Mouse (Mus musculus) R1 (cell line): ENCODE measurements at regions not wholly inside any gene's neighbourhood (a gene's known extent, or its start where the extent isn't known, plus 50 kb on each side); places are given as distances from the start of the nearest gene placed in this dataset.

ENCODE experiments used
- DNase-seq: peaks from one replicate; pipeline ENCODE4 v3.0.0-alpha.2; 2018; ENCODE audit warnings: low read depth, low spot score

GRCm38 (mm10) chr5:111892956-111893355 is 159.2 kb downstream of the Gm26897 start:
- DNase-seq = no peak

- peak; percentile 90 for DNase-seq
These were observed 160.2 kb downstream of the Gm26897 start for GRCm38 (mm10) chr5:111893905-111894311.

GRCm38 (mm10) chr5:111897568-111897967 is 163.8 kb downstream of the Gm26897 start:
- peak; percentile 47 for DNase-seq

- no peak for DNase-seq
These were observed 164.8 kb downstream of the Gm26897 start for GRCm38 (mm10) chr5:111898482-111898881.

DNA sequence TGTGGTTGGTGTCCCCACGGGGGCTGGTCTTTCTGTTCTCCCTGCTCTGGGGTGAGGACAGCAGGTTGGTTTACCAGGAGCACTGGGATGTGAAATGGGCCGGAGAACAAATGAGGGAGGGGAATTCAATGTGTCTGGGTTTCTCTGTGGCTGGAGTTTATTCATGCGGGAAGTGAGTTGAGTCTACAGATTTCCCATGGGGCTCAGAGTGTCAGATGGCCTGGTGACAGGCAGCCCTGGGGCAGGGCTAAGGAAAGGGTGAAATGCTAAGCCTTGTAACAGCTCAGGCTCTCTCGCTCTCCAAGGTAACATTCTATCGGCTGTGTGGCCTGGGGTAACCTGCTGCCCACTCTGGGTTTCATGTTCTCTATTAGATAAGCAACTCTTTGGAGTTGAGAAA is 167.5 kb downstream of the Gm26897 start:
- DNase-seq = no peak

DNA sequence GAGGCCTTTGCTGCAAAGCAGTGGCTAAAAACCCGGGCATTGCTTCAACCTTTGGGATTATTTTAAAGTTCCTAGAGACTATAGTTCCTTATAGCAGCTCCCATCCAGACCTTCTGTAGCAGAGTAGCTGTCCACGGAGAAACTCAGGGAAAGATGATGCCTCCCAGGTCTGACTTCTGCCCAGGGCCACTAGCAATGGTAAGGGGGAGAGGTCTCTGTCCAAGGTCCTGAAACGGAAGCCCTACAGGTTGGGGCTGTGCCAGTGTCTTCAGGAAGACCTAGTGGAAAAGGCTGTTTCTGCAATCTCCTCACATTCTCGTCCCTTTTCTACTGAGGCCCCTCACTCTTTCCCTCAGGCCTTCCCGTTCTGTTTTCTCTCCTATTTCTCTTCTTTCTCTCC is 168.0 kb downstream of the Gm26897 start:
- DNase-seq = peak; percentile 73

- peak; percentile 31 for DNase-seq
These were observed 174.4 kb downstream of the Gm26897 start for GRCm38 (mm10) chr5:111908085-111908484.

GRCm38 (mm10) chr5:111910514-111910913 is 176.8 kb downstream of the Gm26897 start:
- DNase-seq = no peak

GRCm38 (mm10) chr5:111913354-111913753 is 179.6 kb downstream of the Gm26897 start:
- no peak for DNase-seq

GRCm38 (mm10) chr5:111914296-111914695 is 180.6 kb downstream of the Gm26897 start:
- no peak for DNase-seq

DNA sequence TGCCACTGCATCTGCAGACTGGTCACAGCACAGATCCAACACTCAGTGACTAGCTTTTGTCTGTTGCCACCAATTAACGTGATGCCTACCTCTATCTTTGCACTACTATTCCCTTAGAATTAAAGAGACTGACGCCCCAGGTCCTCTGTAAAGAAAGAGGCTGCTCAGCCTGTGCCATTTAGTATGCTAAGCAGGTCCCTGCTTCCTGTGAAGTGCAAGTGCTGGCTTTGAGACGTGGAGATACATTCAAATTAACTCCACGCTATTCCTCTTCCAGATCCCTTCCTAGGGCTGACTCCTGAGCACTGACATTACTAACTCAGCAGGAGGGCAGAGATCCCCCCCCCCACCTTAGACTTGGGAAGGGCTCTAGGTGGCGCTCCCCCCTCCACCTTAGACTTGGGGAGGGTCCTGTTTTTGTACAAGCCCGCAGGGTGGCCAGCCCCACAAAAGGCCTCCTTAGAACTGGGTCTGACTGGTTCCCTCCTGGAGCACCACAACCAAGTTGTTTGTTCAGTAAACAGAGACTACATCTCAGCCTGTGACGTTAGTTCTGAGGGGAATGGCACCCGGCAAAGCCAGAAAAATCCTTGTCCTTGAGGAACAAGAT is 184.0 kb downstream of the Gm26897 start:
- DNase-seq = peak; percentile 32

DNA sequence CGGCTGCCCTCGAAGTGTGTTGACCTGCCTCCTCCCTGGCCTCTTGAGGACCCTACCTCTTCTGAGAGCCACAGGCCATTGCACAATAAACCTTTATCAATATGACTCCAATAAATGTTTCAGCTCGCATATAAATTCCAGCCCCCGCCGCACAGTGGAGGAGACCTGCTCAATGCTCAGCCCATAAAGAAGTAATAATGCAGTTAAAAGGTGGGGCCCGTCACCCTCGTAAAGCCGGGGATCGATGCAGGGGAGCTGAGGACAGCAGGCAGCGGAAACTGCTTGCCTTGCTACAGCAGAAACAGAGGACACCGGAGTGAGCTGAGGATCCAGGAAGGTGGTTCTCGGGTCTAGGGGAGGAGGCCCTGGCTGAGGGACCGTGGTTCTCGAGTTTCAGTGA is 185.2 kb downstream of the Gm26897 start:
- no peak for DNase-seq

- peak; percentile 27 for DNase-seq
These were observed 189.4 kb downstream of the Gm26897 start for GRCm38 (mm10) chr5:111922991-111923701.

GRCm38 (mm10) chr5:111925757-111926156 is 192.0 kb downstream of the Gm26897 start:
- no peak for DNase-seq

DNA sequence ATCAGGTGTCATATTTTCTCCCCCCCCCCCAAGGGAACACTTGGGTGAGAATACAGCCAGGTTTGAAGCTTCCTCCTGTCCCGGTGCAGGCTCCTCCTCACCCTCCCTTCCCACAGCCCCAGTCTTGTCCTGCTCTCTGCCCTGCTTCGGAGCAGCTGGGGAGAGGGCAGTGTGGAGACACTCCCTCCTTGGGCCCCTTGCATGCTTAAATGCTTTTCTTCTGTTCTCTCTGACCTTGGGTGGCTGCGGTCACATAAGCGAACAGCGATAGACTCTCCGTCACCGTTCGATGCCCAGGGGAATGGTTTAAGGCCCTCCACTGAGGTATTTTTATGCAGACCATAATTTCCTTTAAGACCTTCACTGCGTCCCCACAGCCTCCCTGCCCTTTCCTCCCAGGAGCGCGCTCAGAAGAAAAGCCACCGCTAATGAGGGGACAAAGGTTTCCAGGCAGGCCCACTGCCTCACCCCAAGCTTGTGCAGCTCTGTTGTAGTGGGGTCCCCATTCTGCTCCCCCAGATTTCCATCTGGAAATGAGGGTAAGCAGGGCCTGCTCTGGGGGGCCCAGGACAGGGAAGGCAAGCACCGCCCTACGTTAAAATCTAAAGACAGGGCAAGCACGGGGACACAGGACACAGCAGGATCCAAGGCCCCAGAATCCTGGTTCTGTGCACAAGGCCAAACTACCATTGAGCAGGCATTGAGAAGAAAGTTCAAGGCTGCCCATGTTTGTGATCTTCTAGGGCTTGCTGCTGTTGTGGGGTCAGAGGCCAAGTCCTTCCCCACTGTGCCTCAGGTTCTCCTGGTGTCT is 195.7 kb downstream of the Gm26897 start:
- peak; percentile 15 for DNase-seq

GRCm38 (mm10) chr5:111929991-111930339 is 196.2 kb downstream of the Gm26897 start:
- DNase-seq = no peak

DNA sequence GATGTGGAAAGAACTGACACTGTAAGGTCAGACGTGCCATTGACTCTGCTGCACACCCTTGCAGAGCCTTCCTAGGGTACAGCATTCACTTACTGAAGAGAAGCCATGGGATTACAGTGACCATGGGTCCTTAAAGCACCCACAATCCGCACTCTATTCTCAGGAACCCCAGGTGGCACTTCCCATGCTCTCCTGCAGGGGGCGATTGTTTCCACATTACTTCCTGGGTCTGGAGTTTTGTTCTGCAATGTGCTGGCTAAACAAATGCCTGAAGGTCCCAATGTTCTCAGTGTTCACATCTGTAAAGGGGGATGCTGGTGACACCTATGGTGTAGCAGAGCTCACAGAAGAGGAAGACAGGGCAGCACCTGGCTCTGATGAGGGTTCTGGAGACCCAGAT is 198.0 kb downstream of the Gm26897 start:
- DNase-seq = peak; percentile 33

GRCm38 (mm10) chr5:111935381-111936134 is 201.8 kb downstream of the Gm26897 start:
- no peak for DNase-seq

DNA sequence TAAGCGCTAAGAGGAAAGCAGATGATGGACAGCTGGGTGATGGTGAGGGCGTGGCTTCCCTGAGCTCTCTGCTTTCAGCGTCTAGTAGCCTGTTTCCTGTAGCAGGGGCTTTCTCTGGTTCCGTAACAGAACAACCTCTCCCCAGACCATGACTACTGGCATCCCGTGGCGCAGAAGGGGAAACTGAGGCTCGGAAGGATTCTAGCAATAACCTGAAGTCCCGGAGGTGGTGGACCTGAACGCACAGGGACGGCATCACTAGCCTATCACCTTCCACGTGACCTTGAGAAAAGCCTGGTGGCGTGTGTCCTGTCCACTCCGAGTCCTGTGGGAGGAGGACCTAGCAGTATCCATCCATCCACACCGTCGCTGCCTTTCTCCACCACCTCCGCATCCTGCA is 208.1 kb downstream of the Gm26897 start:
- no peak for DNase-seq

- DNase-seq = no peak
These were observed 209.1 kb downstream of the Gm26897 start for GRCm38 (mm10) chr5:111942792-111943191.

GRCm38 (mm10) chr5:111943337-111944162 is 209.8 kb downstream of the Gm26897 start:
- no peak for DNase-seq
